Mouse (Mus musculus) forebrain, embryonic 12.5 days (tissue): ENCODE measurements around the gene Slc22a16. TPM values are rescaled to one million over a fixed set of nuclear protein-coding genes. Genes with fewer than 3 reads are reported as not detected.

Source experiments
- ATAC-seq: fragments of 200-750 bp; cut with Nextera tagmentation; 2 replicates; pipeline ENCODE4 v1.8.0; 2017; ENCODE audit warnings: moderate TSS enrichment; ENCODE audit not compliant: low FRiP score
- H3K27ac ChIP-seq: fragments of 300-500 bp; sonication (generic); 2 replicates; pipeline ENCODE4 v1.5.1; 2016; ENCODE audit warnings: mild to moderate bottlenecking
- H3K27me3 ChIP-seq: fragments of 300-500 bp; sonication (generic); 2 replicates; pipeline ENCODE4 v1.6.1; 2016; ENCODE audit warnings: mild to moderate bottlenecking
- H3K36me3 ChIP-seq: fragments of 300-500 bp; sonication (generic); replicated peaks from 2 replicates; pipeline ENCODE4 v1.6.1; 2016; ENCODE audit warnings: mild to moderate bottlenecking
- H3K4me1 ChIP-seq: fragments of 300-500 bp; sonication (generic); 2 replicates; pipeline ENCODE4 v1.6.1; 2016
- H3K4me2 ChIP-seq: fragments of 300-500 bp; sonication (generic); 2 replicates; pipeline ENCODE4 v1.6.1; 2016; ENCODE audit warnings: mild to moderate bottlenecking, moderate library complexity
- H3K4me3 ChIP-seq: fragments of 300-500 bp; sonication (generic); replicated peaks from 2 replicates; pipeline ENCODE4 v1.5.1; 2016; ENCODE audit warnings: mild to moderate bottlenecking
- H3K9ac ChIP-seq: fragments of 300-500 bp; sonication (generic); 2 replicates; pipeline ENCODE4 v1.6.1; 2016; ENCODE audit warnings: mild to moderate bottlenecking
- H3K9me3 ChIP-seq: fragments of 300-500 bp; sonication (generic); 2 replicates; pipeline ENCODE4 v1.6.1; 2016
- WGBS: fragments of 180-500 bp; shearing (Covaris S2); methylation state at CpG from one replicate; pipeline ENCODE4 v1.1.7; 2016; 5-methylcytosine and 5-hydroxymethylcytosine counted together
- polyA plus RNA-seq: library from polyadenylated mRNA; unstranded; fragments of >200 nt; fragmentation: Nextera tagmentation; extraction: Ambion mirVana; gene quantifications from 2 replicates; pipeline ENCODE4 v1.2.1, GENCODE M21; 2016

The Slc22a16 gene
- not detected in 2 replicates for polyA plus RNA-seq

GRCm38 (mm10) chr10:40570036-40570435 is at the start of gene Slc22a16:
Gene Slc22a16 (plus strand): TSS chr10:40570336.
- Histone ChIP-seq H3K4me2 (no peak within 1 kb of the TSS), H3K4me1 (no peaks in the 10 kb centered on the region), H3K36me3 (no peaks in the 10 kb centered on the region), H3K4me3 (no peak within 1 kb of the TSS), H3K27ac (no peak within 1 kb of the TSS), H3K9ac (no peak within 1 kb of the TSS), H3K27me3 (no peaks in the 10 kb centered on the region), H3K9me3 (0 out of 2 replicates have a peak, but pooled peaks cover 2% of the 10 kb centered on the region)
- no peak for ATAC-seq
- 97% methylated on average over 12 of the region's 12 CpGs for WGBS

GRCm38 (mm10) chr10:40521579-40521978 is 48.6 kb upstream of the Slc22a16 start:
- Histone ChIP-seq H3K4me3 (no peak overlapping the region), H3K9me3 (no peaks in the 10 kb centered on the region), H3K4me2 (peak overlapping the region; percentile 31), H3K9ac (no peak overlapping the region), H3K27ac (peak overlapping the region; percentile 71), H3K4me1 (peaks cover 26% of the 10 kb centered on the region), H3K27me3 (0 out of 2 replicates have a peak, but pooled peaks cover 8% of the 10 kb centered on the region), H3K36me3 (no peaks in the 10 kb centered on the region)
- WGBS, result 9% methylated on average over 12 of the region's 12 CpGs
- ATAC-seq, result peak; percentile 76

DNA sequence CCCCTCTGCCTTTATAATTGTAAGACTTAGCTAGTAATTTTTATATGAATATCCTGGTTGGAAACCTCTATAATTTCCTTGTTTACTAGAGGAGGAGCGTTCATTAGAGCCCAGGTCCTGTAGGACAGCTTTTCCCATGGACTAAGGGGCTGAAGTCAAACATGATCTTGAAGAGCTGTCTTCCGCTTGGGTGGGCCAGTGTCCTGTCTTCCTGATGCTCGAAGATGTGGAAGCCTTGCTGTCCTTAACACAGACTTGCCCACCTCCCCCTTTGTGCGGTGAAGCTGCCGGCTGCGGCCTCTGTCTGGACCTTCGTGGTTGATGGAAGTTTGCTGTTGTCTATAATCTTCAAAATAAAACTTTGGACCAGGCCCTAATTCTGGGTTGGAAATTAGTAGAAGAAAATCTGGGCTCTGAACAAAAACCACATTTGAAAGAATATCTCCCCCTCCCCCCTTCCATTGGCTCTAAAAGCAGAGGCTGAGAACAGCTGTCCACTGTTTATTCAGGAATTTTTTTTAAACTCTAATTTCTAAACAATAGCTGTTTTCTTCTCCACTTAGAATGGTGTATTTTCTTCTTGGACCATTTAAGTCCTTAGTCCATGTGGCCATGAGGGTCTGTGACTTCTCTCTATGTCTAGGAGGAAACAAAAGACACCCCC is 46.7 kb upstream of the Slc22a16 start:
- 68% methylated on average over 7 of the region's 7 CpGs for WGBS
- no peak overlapping the region for H3K27ac ChIP-seq
- no peak for ATAC-seq
- H3K4me3 ChIP-seq, result no peak overlapping the region
- H3K4me2 ChIP-seq, result no peak overlapping the region
- no peak overlapping the region for H3K9ac ChIP-seq
- no peaks in the 10 kb centered on the region for H3K9me3 ChIP-seq
- H3K36me3 ChIP-seq, result no peaks in the 10 kb centered on the region
- 0 out of 2 replicates have a peak, but pooled peaks cover 10% of the 10 kb centered on the region for H3K27me3 ChIP-seq
- H3K4me1 ChIP-seq, result peaks cover 25% of the 10 kb centered on the region

DNA sequence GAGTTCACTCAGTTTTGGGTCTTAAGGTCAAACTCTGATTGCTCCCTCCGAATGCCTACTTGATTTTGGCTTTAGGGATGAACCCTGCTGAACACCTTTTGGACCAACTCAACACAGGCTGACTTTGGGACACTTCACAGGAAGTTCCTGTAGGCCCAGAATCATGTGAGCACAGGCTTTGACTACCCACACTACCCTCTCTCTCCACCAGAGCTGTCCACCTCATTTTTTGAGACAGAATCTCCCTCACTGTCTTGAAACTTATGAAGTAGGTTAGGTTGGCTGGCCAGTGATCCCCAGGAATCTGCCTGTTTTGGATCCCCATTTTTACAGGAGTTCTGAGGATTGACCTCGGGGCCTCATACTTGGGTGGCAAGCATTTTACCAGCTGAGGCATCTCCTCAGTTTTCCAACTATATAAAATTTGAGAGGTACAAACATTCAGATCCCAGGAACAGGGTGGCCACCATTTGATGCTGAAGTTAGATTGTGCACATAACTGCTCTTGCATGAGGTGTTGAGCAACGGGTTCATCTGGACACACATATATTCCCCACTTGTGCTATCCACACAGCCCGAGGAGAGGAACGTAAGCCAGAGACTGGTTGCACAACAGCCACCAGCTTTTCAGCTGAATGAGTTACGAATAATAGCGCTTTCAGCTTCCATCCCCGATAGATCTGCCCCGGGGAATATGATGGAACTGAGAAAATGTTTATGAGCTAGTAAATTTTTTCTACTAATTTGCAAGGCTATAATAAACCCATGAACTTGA is 45.9 kb upstream of the Slc22a16 start:
- Histone ChIP-seq H3K27me3 (peaks cover 10% of the 10 kb centered on the region; the same call in 1 of the 2 replicates), H3K4me3 (no peak overlapping the region), H3K4me2 (no peak overlapping the region), H3K36me3 (no peaks in the 10 kb centered on the region), H3K4me1 (peaks cover 23% of the 10 kb centered on the region), H3K9ac (no peak overlapping the region), H3K9me3 (no peaks in the 10 kb centered on the region), H3K27ac (no peak overlapping the region)
- ATAC-seq, result no peak
- 74% methylated on average over 9 of the region's 9 CpGs for WGBS

- Histone ChIP-seq H3K4me1 (peaks cover 23% of the 10 kb centered on the region), H3K27ac (no peak overlapping the region), H3K9ac (no peak overlapping the region), H3K4me2 (no peak overlapping the region), H3K9me3 (no peaks in the 10 kb centered on the region), H3K36me3 (no peaks in the 10 kb centered on the region), H3K4me3 (no peak overlapping the region), H3K27me3 (peaks cover 10% of the 10 kb centered on the region; the same call in 1 of the 2 replicates)
- ATAC-seq, result no peak
- 32% methylated on average over 10 of the region's 10 CpGs for WGBS
Observed at GRCm38 (mm10) chr10:40524991-40525390, 45.1 kb upstream of the Slc22a16 start.

- Histone ChIP-seq H3K4me1 (peaks cover 23% of the 10 kb centered on the region), H3K4me2 (no peak overlapping the region), H3K36me3 (no peaks in the 10 kb centered on the region), H3K27me3 (peaks cover 10% of the 10 kb centered on the region; the same call in 1 of the 2 replicates), H3K9ac (no peak overlapping the region), H3K9me3 (no peaks in the 10 kb centered on the region), H3K27ac (no peak overlapping the region), H3K4me3 (no peak overlapping the region)
- ATAC-seq, result no peak
- WGBS, result 78% methylated on average over 9 of the region's 9 CpGs
Observed at GRCm38 (mm10) chr10:40525616-40526155, 44.5 kb upstream of the Slc22a16 start.

- no peak overlapping the region for H3K9ac ChIP-seq
- no peak overlapping the region for H3K4me2 ChIP-seq
- 86% methylated on average over 8 of the region's 8 CpGs for WGBS
- H3K4me1 ChIP-seq, result peaks cover 16% of the 10 kb centered on the region
- no peak for ATAC-seq
- no peaks in the 10 kb centered on the region for H3K9me3 ChIP-seq
- H3K4me3 ChIP-seq, result no peak overlapping the region
- no peaks in the 10 kb centered on the region for H3K36me3 ChIP-seq
- no peak overlapping the region for H3K27ac ChIP-seq
- H3K27me3 ChIP-seq, result peaks cover 10% of the 10 kb centered on the region; the same call in 1 of the 2 replicates
Observed at GRCm38 (mm10) chr10:40526301-40526761, 43.8 kb upstream of the Slc22a16 start.

DNA sequence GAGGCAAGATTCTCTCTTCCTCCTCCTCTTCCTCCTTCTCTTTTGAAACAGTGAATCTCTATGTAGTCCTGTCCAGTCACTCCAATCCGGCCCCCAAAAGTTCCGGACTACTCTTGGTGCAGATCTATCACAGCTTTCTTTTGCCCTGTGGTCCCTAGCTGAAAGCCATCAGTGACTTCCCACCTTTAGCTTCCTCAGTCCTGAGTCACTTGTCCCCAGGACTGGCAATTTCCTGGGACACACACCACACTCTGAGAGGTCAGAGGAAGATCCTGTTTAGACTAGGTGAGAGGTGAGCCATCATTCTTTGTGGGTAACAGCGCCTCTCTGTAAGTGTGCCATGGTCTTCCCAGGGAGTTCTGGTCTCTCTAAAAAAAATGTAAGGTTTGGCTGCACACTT is 43.1 kb upstream of the Slc22a16 start:
- Histone ChIP-seq H3K4me3 (no peak overlapping the region), H3K4me2 (no peak overlapping the region), H3K9me3 (no peaks in the 10 kb centered on the region), H3K27ac (no peak overlapping the region), H3K9ac (no peak overlapping the region), H3K27me3 (peaks cover 10% of the 10 kb centered on the region; the same call in 1 of the 2 replicates), H3K4me1 (peaks cover 10% of the 10 kb centered on the region), H3K36me3 (no peaks in the 10 kb centered on the region)
- ATAC-seq, result no peak
- 92% methylated on average over 3 of the region's 3 CpGs for WGBS

DNA sequence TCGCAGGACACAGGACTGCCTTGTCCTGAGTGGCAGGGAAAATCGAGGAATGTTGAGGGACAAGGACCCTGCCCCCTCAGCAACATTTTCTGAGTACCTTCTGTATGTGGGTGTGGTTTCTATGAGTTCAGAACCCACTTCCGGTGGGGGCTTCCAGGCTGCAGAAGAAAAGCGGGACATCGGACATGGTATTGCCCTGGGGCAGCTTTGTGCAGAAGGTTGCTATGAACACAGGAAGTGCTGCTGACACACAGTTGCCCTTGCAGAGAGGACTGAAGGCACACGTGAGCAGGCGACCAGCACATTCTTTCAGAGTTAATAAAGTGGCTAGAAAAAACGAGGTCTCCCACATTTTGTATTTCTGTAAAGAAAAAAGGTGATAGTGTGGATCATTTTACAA is 42.6 kb upstream of the Slc22a16 start:
- H3K9me3 ChIP-seq, result no peaks in the 10 kb centered on the region
- no peak for ATAC-seq
- 63% methylated on average over 8 of the region's 8 CpGs for WGBS
- H3K4me2 ChIP-seq, result no peak overlapping the region
- no peak overlapping the region for H3K9ac ChIP-seq
- no peak overlapping the region for H3K27ac ChIP-seq
- no peaks in the 10 kb centered on the region for H3K36me3 ChIP-seq
- H3K27me3 ChIP-seq, result peaks cover 10% of the 10 kb centered on the region; the same call in 1 of the 2 replicates
- peaks cover 6% of the 10 kb centered on the region; the same call in 1 of the 2 replicates for H3K4me1 ChIP-seq
- H3K4me3 ChIP-seq, result no peak overlapping the region

DNA sequence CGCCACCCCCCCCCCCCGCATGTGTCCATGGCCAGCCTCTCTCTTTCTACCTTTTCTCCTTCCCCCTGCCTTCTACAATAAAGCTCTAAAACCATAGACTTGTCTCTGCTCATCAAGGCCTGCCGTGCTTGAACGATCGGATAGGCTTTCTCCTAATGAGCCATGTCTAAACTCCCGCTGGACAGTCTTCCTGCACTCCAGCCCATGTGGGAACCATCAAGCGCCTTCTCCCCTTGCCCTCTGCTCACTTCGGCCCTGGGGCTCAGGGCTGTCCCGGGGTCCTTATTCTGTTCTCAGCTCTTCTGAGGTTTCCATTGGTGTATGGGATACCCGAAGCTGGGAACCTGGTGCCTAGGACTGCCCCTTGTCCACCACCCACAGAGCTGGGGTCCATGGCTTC is 41.5 kb upstream of the Slc22a16 start:
- Histone ChIP-seq H3K9ac (no peak overlapping the region), H3K4me2 (no peak overlapping the region), H3K27ac (no peak overlapping the region), H3K27me3 (peaks cover 10% of the 10 kb centered on the region; the same call in 1 of the 2 replicates), H3K4me3 (no peak overlapping the region), H3K36me3 (no peaks in the 10 kb centered on the region), H3K9me3 (no peaks in the 10 kb centered on the region), H3K4me1 (peaks cover 2% of the 10 kb centered on the region; the same call in 1 of the 2 replicates)
- WGBS, result 51% methylated on average over 8 of the region's 10 CpGs
- no peak for ATAC-seq

- Histone ChIP-seq H3K9ac (no peak overlapping the region), H3K4me1 (no peaks in the 10 kb centered on the region), H3K4me3 (no peak overlapping the region), H3K27ac (no peak overlapping the region), H3K27me3 (peaks cover 10% of the 10 kb centered on the region; the same call in 1 of the 2 replicates), H3K4me2 (no peak overlapping the region), H3K36me3 (no peaks in the 10 kb centered on the region), H3K9me3 (no peaks in the 10 kb centered on the region)
- WGBS, result 60% methylated on average over 6 of the region's 6 CpGs
- ATAC-seq, result no peak
Observed at GRCm38 (mm10) chr10:40529617-40530016, 40.5 kb upstream of the Slc22a16 start.

- Histone ChIP-seq H3K9me3 (no peaks in the 10 kb centered on the region), H3K36me3 (no peaks in the 10 kb centered on the region), H3K4me2 (no peak overlapping the region), H3K27me3 (peaks cover 10% of the 10 kb centered on the region; the same call in 1 of the 2 replicates), H3K4me1 (no peaks in the 10 kb centered on the region), H3K4me3 (no peak overlapping the region), H3K9ac (no peak overlapping the region), H3K27ac (no peak overlapping the region)
- ATAC-seq, result no peak
- 75% methylated on average over 3 of the region's 3 CpGs for whole genome bisulfite sequencing
Observed at GRCm38 (mm10) chr10:40530661-40531060, 39.5 kb upstream of the Slc22a16 start.
